Mouse (Mus musculus) lung, adult 2 months (tissue): ENCODE results near the gene Hoxa4.

Source experiments
- CTCF ChIP-seq: fragments of 200-500 bp; IDR thresholded peaks from 2 replicates; pipeline ENCODE4 v1.5.1; 2011; ENCODE audit warnings: mild to moderate bottlenecking, low read length, control low read depth; ENCODE audit not compliant: insufficient read depth
- POLR2A ChIP-seq: fragments of 200-500 bp; IDR thresholded peaks from 2 replicates; pipeline ENCODE4 v1.6.1; 2011; ENCODE audit warnings: low read depth, mild to moderate bottlenecking, control low read depth, low read length, borderline replicate concordance; ENCODE audit errors: extremely low read depth

GRCm38 (mm10) chr6:52162093-52162380 lies 29.5 kb downstream of the Hoxa4 start:
- no peak for TF ChIP-seq CTCF
- no peak for TF ChIP-seq POLR2A
